Mouse (Mus musculus) CH12F3 (cell line): ENCODE results near the gene Med21.

ENCODE experiments used
- in situ Hi-C: fragments of 300-500 bp; cut with MboI; formaldehyde crosslinking; loops from 2 replicates; pipeline ENCODE4 v1.14.3; 2020; ENCODE audit warnings: low sequenced_read_pairs

Gene Med21

GRCm38 (mm10) chr6:146642276-146643183, at the start of gene Med21, which contains the start of gene Tm7sf3:
Med21 (plus strand) TSS chr6:146642547.
Tm7sf3 (minus strand) TSS chr6:146642824.
- in situ Hi-C loops, result no loop called here

GRCm38 (mm10) chr6:146602601-146603000, 39.7 kb upstream of the Med21 start:
- in situ Hi-C loops, result no loop called here

GRCm38 (mm10) chr6:146603651-146604050, 38.7 kb upstream of the Med21 start:
- in situ Hi-C loops, result no loop called here

GRCm38 (mm10) chr6:146611385-146611784, 31.0 kb upstream of the Med21 start:
- in situ Hi-C loops, result no loop called here

- in situ Hi-C loops, result no loop called here
These were observed 30.4 kb upstream of the Med21 start for GRCm38 (mm10) chr6:146611897-146612296.

GRCm38 (mm10) chr6:146612736-146613135, 29.6 kb upstream of the Med21 start:
- in situ Hi-C loops, result no loop called here

GRCm38 (mm10) chr6:146613907-146614306, 28.4 kb upstream of the Med21 start:
- in situ Hi-C loops, result no loop called here

- in situ Hi-C loops, result no loop called here
These were observed 27.8 kb upstream of the Med21 start for GRCm38 (mm10) chr6:146614541-146614940.

- in situ Hi-C loops, result no loop called here
These were observed 26.5 kb upstream of the Med21 start for GRCm38 (mm10) chr6:146615891-146616290.

GRCm38 (mm10) chr6:146616670-146617069, 25.7 kb upstream of the Med21 start:
- in situ Hi-C loops, result no loop called here

GRCm38 (mm10) chr6:146628123-146628522, 14.2 kb upstream of the Med21 start:
- in situ Hi-C loops, result no loop called here

GRCm38 (mm10) chr6:146629781-146630756, 12.3 kb upstream of the Med21 start:
- in situ Hi-C loops, result no loop called here

- in situ Hi-C loops, result no loop called here
These were observed 11.4 kb upstream of the Med21 start for GRCm38 (mm10) chr6:146630961-146631360.

- in situ Hi-C loops, result no loop called here
These were observed 10.5 kb upstream of the Med21 start for GRCm38 (mm10) chr6:146631847-146632246.

- in situ Hi-C loops, result no loop called here
These were observed 9.9 kb upstream of the Med21 start for GRCm38 (mm10) chr6:146632403-146632802.

GRCm38 (mm10) chr6:146633097-146633496, 9.2 kb upstream of the Med21 start:
- in situ Hi-C loops, result no loop called here

- in situ Hi-C loops, result no loop called here
These were observed 8.7 kb upstream of the Med21 start for GRCm38 (mm10) chr6:146633629-146634014.

GRCm38 (mm10) chr6:146634015-146634722, 8.2 kb upstream of the Med21 start:
- in situ Hi-C loops, result no loop called here

- in situ Hi-C loops, result no loop called here
These were observed 7.4 kb upstream of the Med21 start for GRCm38 (mm10) chr6:146634759-146635606.

GRCm38 (mm10) chr6:146636482-146636881, 5.9 kb upstream of the Med21 start:
- in situ Hi-C loops, result no loop called here
